Mouse (Mus musculus): ENCODE data around the gene Mbtps2.

DNA sequence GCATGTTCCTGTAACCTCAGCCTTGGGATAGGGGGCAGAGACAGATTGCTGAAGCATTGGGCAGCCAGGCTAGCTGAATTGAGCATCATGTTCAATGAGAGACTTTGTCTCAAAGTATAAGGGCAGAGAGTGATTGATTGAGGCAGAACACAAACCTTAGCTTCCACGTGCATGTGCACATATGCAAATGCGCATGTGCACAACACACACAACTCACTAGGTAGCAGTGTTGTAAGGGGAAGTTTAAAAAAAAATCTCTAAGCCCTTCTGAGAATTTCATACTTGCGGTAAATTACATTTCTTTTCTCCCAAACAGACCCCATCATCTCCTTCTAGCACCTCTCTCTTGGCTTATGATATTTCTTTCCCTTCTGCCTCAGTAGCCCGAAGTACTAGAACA, 46.2 kb upstream of the Mbtps2 start:
- TF ChIP-seq KAT2A (IDR thresholded peaks at IDR 0.05; ENCODE audit: insufficient replicate concordance, low read length) (no peak), E2F4 (IDR thresholded peaks at IDR 0.05; ENCODE audit: insufficient replicate concordance, low read depth, low read length) (no peak), ZMIZ1 (IDR thresholded peaks at IDR 0.05; ENCODE audit: low read depth, low read length) (no peak), CTCF (conservative IDR thresholded peaks at IDR 0.05 in 1 of 2, IDR thresholded peaks at IDR 0.05 in 1 of 2; ENCODE audit: low read depth in 2 of 2, low read length in 2 of 2) (no peak)
